In the genomic region with DNA sequence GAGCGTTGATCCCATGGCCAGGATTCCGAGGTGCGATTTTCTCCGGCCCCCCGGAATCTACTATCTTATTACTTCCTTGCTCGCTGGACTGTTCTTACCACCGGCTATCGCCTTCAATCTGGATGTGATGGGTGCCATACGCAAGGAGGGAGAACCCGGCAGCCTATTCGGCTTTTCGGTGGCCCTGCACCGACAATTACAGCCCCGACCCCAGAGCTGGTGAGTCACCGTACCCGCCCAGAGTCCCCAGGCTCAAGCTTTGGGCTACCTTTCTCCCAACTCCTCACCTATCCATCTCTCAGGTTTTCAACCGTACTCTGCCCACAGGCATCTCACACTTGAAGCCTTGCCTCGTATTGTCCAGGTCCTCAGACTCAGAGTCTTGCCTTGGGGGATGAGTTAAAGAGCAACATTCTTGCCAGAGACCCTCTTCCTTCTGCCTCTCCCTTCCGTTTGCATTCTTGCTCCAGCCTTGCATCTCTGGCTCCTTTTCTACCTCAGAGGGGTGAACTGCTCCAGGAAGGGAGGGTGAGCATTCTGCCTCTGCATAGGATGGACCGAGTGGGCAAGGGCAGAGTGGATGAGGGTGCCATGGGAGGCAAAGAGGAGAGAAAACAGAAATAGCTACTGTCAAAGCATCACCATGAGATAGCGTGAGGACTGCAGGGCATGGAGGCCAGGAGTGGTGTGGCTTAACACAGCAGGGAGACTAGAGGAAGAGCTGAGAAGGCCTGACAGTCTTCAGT, we compare ENCODE assay signal across 8 mouse cellular contexts. TPM values are rescaled to one million over a fixed set of nuclear protein-coding genes. Genes with fewer than 3 reads are reported as not detected.
A peak's percentile ranks its signal among the peaks of the same experiment; 100 is the strongest.
DNase-seq lines count a peak whose midpoint lies in the region; ATAC-seq lines count a peak whose summit lies in the region.

No protein-coding gene starts in this region.

- H3K27ac ChIP-seq in kidney, embryonic 14.5 days (ENCODE audit: low read depth, low read length), result no peak overlapping the region
- 0 out of 2 replicates have a peak overlapping the region, but pooled peaks have one; percentile 35 for H3K27ac ChIP-seq in hindbrain, embryonic 10.5 days
- H3K27ac ChIP-seq in midbrain, embryonic 12.5 days (replicated peaks), result no peak overlapping the region

- H3K27me3 ChIP-seq in kidney, embryonic 14.5 days (ENCODE audit: control insufficient read depth, insufficient read depth, low read length), result peaks cover 51% of the 10 kb centered on the region
- H3K27me3 ChIP-seq in hindbrain, embryonic 10.5 days (ENCODE audit: insufficient read depth, poor library complexity, severe bottlenecking), result peaks cover 83% of the 10 kb centered on the region
- peaks cover 77% of the 10 kb centered on the region for H3K27me3 ChIP-seq in midbrain, embryonic 12.5 days

- H3K9me3 ChIP-seq in kidney, embryonic 14.5 days (ENCODE audit: control insufficient read depth, low read length), result no peaks in the 10 kb centered on the region
- no peaks in the 10 kb centered on the region for H3K9me3 ChIP-seq in hindbrain, embryonic 10.5 days
- H3K9me3 ChIP-seq in midbrain, embryonic 12.5 days, result no peaks in the 10 kb centered on the region

- no peak for DNase-seq in kidney, adult 8-10 months
- peak; percentile 55 for DNase-seq in cerebellum, adult 9-11 months
- no peak for DNase-seq in hindbrain, embryonic 10.5 days (ENCODE audit: low spot score)
- DNase-seq in urinary bladder, postnatal 4 days (ENCODE audit: low spot score in 2 of 2), result no peak
- DNase-seq in layer of hippocampus, postnatal 25 days (ENCODE audit: extremely low spot score in 1 of 2, low spot score in 1 of 2), result no peak

- ATAC-seq in kidney, embryonic 14.5 days (ENCODE audit: low FRiP score, low TSS enrichment), result peak; percentile 33; the same call in 1 of the 2 replicates
- ATAC-seq in midbrain, embryonic 12.5 days (ENCODE audit: low FRiP score, low read depth), result peak; percentile 32
- ATAC-seq in inflammation-experienced regulatory T-cells, adult 6 months, result no peak

- H3K4me2 ChIP-seq in kidney, embryonic 14.5 days (replicated peaks; ENCODE audit: low read depth, low read length), result peak overlapping the region; percentile 54
- H3K4me2 ChIP-seq in midbrain, embryonic 12.5 days (replicated peaks), result peak overlapping the region; percentile 85

- no peaks in the 10 kb centered on the region for H3K36me3 ChIP-seq in kidney, embryonic 14.5 days (ENCODE audit: control insufficient read depth, insufficient read depth, low read length)
- H3K36me3 ChIP-seq in hindbrain, embryonic 10.5 days, result no peaks in the 10 kb centered on the region
- no peaks in the 10 kb centered on the region for H3K36me3 ChIP-seq in midbrain, embryonic 12.5 days

- H3K4me1 ChIP-seq in kidney, embryonic 14.5 days (ENCODE audit: control insufficient read depth, insufficient read depth, low read length), result 0 out of 2 replicates have a peak, but pooled peaks cover 9% of the 10 kb centered on the region
- H3K4me1 ChIP-seq in hindbrain, embryonic 10.5 days (replicated peaks), result peaks cover 17% of the 10 kb centered on the region
- H3K4me1 ChIP-seq in midbrain, embryonic 12.5 days, result peaks cover 13% of the 10 kb centered on the region

- H3K4me3 ChIP-seq in kidney, embryonic 14.5 days (ENCODE audit: low read length), result peak overlapping the region; percentile 45
- peak overlapping the region; percentile 57 for H3K4me3 ChIP-seq in hindbrain, embryonic 10.5 days
- H3K4me3 ChIP-seq in midbrain, embryonic 12.5 days, result peak overlapping the region; percentile 44

- WGBS in kidney, embryonic 14.5 days, result 2% methylated on average over 21 of the region's 21 CpGs
- WGBS in hindbrain, embryonic 10.5 days, result 3% methylated on average over 21 of the region's 21 CpGs
- WGBS in midbrain, embryonic 12.5 days, result 3% methylated on average over 21 of the region's 21 CpGs

- peak overlapping the region; percentile 28; the same call in 1 of the 2 replicates for H3K9ac ChIP-seq in kidney, embryonic 14.5 days (ENCODE audit: low read depth, low read length)
- H3K9ac ChIP-seq in midbrain, embryonic 12.5 days (replicated peaks), result peak overlapping the region; percentile 20

RNA-seq across cellular contexts. Expression of a gene that starts 0.5 kb away (rescaled TPM):
- polyA plus RNA-seq in kidney, embryonic 14.5 days (2014; fragmentation: Nextera tagmentation; extraction: Ambion mirVana), result 0.77 and 1.3 TPM in 2 replicates
- 3.7 and 4.0 TPM in 2 replicates for polyA plus RNA-seq in hindbrain, embryonic 10.5 days (2016; fragmentation: Nextera tagmentation; extraction: Ambion mirVana)
- polyA plus RNA-seq in midbrain, embryonic 12.5 days (2016; fragmentation: Nextera tagmentation; extraction: Ambion mirVana), result 2.1 TPM in 2 replicates
- polyA plus RNA-seq in inflammation-experienced regulatory T-cells, adult 6 months (2017; shearing (Covaris generic)), result 1 to 10 TPM; 3.6 to 5.1 (median 4.8) TPM
- total RNA-seq in layer of hippocampus, postnatal 25 days (2021), result 10 to 100 TPM; 25.6 to 30.7 TPM

RNA-seq across cellular contexts. Expression of a gene that starts 10.3 kb away (rescaled TPM):
- polyA plus RNA-seq in kidney, embryonic 14.5 days (2014; fragmentation: Nextera tagmentation; extraction: Ambion mirVana), result 219 and 258 TPM in 2 replicates
- 229 and 285 TPM in 2 replicates for polyA plus RNA-seq in hindbrain, embryonic 10.5 days (2016; fragmentation: Nextera tagmentation; extraction: Ambion mirVana)
- polyA plus RNA-seq in midbrain, embryonic 12.5 days (2016; fragmentation: Nextera tagmentation; extraction: Ambion mirVana), result 235 and 249 TPM in 2 replicates
- 100 to 1,000 TPM; 196 to 255 (median 212) TPM for polyA plus RNA-seq in inflammation-experienced regulatory T-cells, adult 6 months (2017; shearing (Covaris generic))
- total RNA-seq in layer of hippocampus, postnatal 25 days (2021), result 100 to 1,000 TPM in 1 of 2 experiments, 10 to 100 TPM in 1; 86.8 to 102 TPM

RNA-seq across cellular contexts. Expression of a gene that starts 11.5 kb away (rescaled TPM):
- 14.5 and 15.7 TPM in 2 replicates for polyA plus RNA-seq in kidney, embryonic 14.5 days (2014; fragmentation: Nextera tagmentation; extraction: Ambion mirVana)
- 15.8 and 18.7 TPM in 2 replicates for polyA plus RNA-seq in hindbrain, embryonic 10.5 days (2016; fragmentation: Nextera tagmentation; extraction: Ambion mirVana)
- 16.2 and 16.6 TPM in 2 replicates for polyA plus RNA-seq in midbrain, embryonic 12.5 days (2016; fragmentation: Nextera tagmentation; extraction: Ambion mirVana)
- 10 to 100 TPM in 2 of 3 experiments, 1 to 10 TPM in 1; 5.1 to 12.9 (median 11.9) TPM for polyA plus RNA-seq in inflammation-experienced regulatory T-cells, adult 6 months (2017; shearing (Covaris generic))
- 1 to 10 TPM; 5.8 to 6.6 TPM for total RNA-seq in layer of hippocampus, postnatal 25 days (2021)

RNA-seq across cellular contexts. Expression of a gene that starts 26.6 kb away (rescaled TPM):
- 0.21 and 1.4 TPM in 2 replicates for polyA plus RNA-seq in kidney, embryonic 14.5 days (2014; fragmentation: Nextera tagmentation; extraction: Ambion mirVana)
- not detected in 2 replicates for polyA plus RNA-seq in hindbrain, embryonic 10.5 days (2016; fragmentation: Nextera tagmentation; extraction: Ambion mirVana)
- not detected in 2 replicates for polyA plus RNA-seq in midbrain, embryonic 12.5 days (2016; fragmentation: Nextera tagmentation; extraction: Ambion mirVana)
- polyA plus RNA-seq in inflammation-experienced regulatory T-cells, adult 6 months (2017; shearing (Covaris generic)), result not detected
- total RNA-seq in layer of hippocampus, postnatal 25 days (2021), result not detected

RNA-seq across cellular contexts. Expression of a gene that starts 33.4 kb away (rescaled TPM):
- polyA plus RNA-seq in kidney, embryonic 14.5 days (2014; fragmentation: Nextera tagmentation; extraction: Ambion mirVana), result 479 and 521 TPM in 2 replicates
- 240 and 253 TPM in 2 replicates for polyA plus RNA-seq in hindbrain, embryonic 10.5 days (2016; fragmentation: Nextera tagmentation; extraction: Ambion mirVana)
- polyA plus RNA-seq in midbrain, embryonic 12.5 days (2016; fragmentation: Nextera tagmentation; extraction: Ambion mirVana), result 168 and 190 TPM in 2 replicates
- polyA plus RNA-seq in inflammation-experienced regulatory T-cells, adult 6 months (2017; shearing (Covaris generic)), result 1 to 10 TPM in 1 of 3 experiments, under 1 TPM in 1, not detected in 1; 0.58 to 2.0 TPM
- total RNA-seq in layer of hippocampus, postnatal 25 days (2021), result 10 to 100 TPM; 76.6 to 84.7 TPM
